Mouse (Mus musculus) T-helper 2 cell (primary cell): Measurements from ENCODE around the gene Tmem106a.
"Not testable (repeated sequence)": the region's sequence is repeated elsewhere in the genome, so short reads cannot be mapped to it uniquely, and the experiment has no call there.

ENCODE experiments used
- in situ Hi-C: fragments of 300-600 bp; cut with MboI, MseI; formaldehyde crosslinking; loops from one replicate; pipeline ENCODE4 v1.15.1; 2025; ENCODE audit warnings: high pct_unique_total_duplicates

Tmem106a gene

DNA sequence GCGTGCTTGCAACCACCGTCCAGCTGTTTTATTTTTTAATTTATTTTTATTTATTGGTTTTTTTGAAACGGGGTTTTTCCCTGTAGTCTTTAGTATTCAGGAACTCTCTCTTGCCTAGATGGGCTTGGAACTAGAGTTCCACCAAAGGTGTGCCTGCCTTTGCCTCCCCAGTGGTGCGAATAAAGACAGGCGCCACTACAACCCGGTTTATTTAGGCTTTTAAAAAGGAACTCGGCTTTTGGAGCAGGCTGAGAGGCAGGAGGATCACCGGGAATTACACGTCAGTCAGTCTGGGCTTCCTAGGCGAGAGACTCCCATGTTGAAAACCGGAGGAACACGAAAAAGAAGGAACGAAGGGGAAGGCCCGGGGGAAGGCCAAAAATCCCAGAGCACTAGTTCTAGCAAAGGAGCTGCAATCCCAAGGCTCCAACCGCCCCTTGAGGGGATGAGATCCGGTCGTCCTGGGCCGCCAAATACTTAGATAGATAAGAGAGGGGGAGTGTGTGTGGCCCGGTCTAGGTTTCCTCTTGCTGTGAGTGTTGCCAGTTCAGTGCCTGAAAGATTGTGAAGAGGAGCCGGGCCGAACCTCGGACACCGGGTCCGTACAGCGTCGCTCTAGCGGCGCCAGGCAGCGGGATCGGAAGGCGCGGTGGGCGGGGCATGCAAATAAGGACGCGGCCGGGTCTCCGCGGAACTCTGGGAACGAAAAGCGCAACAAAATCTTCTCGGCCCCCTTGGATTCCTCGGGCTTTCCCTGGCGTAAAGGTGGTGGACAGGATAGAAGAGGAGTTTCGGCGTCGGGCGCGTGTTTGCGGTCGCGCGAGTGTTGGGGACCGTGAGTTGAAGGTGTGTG lies 59.0 kb downstream of the Tmem106a start:
- in situ Hi-C loops = not testable (repeated sequence)
